Mouse (Mus musculus) limb, embryonic 14.5 days (tissue): ENCODE results near the gene Tlk2. TPM values are rescaled to one million over a fixed set of nuclear protein-coding genes. Genes with fewer than 3 reads are reported as not detected.
A peak's percentile ranks its signal among the peaks of the same experiment; 100 is the strongest.

ENCODE experiments used
- ATAC-seq: fragments of 200-750 bp; cut with Nextera tagmentation; 2 replicates; pipeline ENCODE4 v1.8.0; 2017; ENCODE audit warnings: low read depth, moderate number of reproducible peaks, moderate TSS enrichment; ENCODE audit not compliant: low FRiP score
- DNase-seq: peaks from one replicate; pipeline ENCODE4 v3.0.0-alpha.2; 2015; ENCODE audit warnings: low spot score
- H3K27ac ChIP-seq: fragments of 300-500 bp; sonication (generic); replicated peaks from 2 replicates; pipeline ENCODE4 v1.5.1; 2014; ENCODE audit warnings: low read depth, mild to moderate bottlenecking, low read length, moderate library complexity, mixed read lengths
- H3K27me3 ChIP-seq: fragments of 300-500 bp; sonication (generic); 2 replicates; pipeline ENCODE4 v1.6.1; 2014; ENCODE audit warnings: low read length, mixed read lengths; ENCODE audit not compliant: control insufficient read depth, insufficient read depth
- H3K36me3 ChIP-seq: fragments of 300-500 bp; sonication (generic); 2 replicates; pipeline ENCODE4 v1.6.1; 2014; ENCODE audit warnings: mild to moderate bottlenecking, low read length, moderate library complexity, mixed read lengths; ENCODE audit not compliant: control insufficient read depth, insufficient read depth
- H3K4me1 ChIP-seq: fragments of 300-500 bp; sonication (generic); 2 replicates; pipeline ENCODE4 v1.6.1; 2014; ENCODE audit warnings: antibody characterized with exemption, low read length, mixed read lengths; ENCODE audit not compliant: control insufficient read depth, insufficient read depth
- H3K4me2 ChIP-seq: fragments of 300-500 bp; sonication (generic); replicated peaks from 2 replicates; pipeline ENCODE4 v1.6.1; 2014; ENCODE audit warnings: low read depth, mild to moderate bottlenecking, low read length, moderate library complexity; ENCODE audit not compliant: severe bottlenecking
- H3K4me3 ChIP-seq: fragments of 300-500 bp; sonication (generic); replicated peaks from 2 replicates; pipeline ENCODE4 v1.5.1; 2014; ENCODE audit warnings: low read length
- H3K9ac ChIP-seq: fragments of 300-500 bp; sonication (generic); 2 replicates; pipeline ENCODE4 v1.6.1; 2014; ENCODE audit warnings: mild to moderate bottlenecking, low read depth, low read length, moderate library complexity; ENCODE audit not compliant: severe bottlenecking
- H3K9me3 ChIP-seq: fragments of 300-500 bp; sonication (generic); 2 replicates; pipeline ENCODE4 v1.6.1; 2016; ENCODE audit warnings: low read length; ENCODE audit not compliant: control insufficient read depth
- POLR2A ChIP-seq: fragments of 200-500 bp; IDR thresholded peaks from 2 replicates; pipeline ENCODE4 v1.8.0; 2012; ENCODE audit warnings: inconsistent platforms, mild to moderate bottlenecking, moderate library complexity, borderline replicate concordance; ENCODE audit not compliant: insufficient read depth, insufficient read length; ENCODE audit errors: extremely low read depth
- WGBS: fragments of 180-500 bp; shearing (Covaris S2); extraction: QIAGEN DNeasy Blood & Tissue Kit; methylation state at CpG from one replicate; pipeline ENCODE4 v1.1.7; 2014; 5-methylcytosine and 5-hydroxymethylcytosine counted together
- polyA plus RNA-seq, 2 experiments: library from polyadenylated mRNA; depleted of rRNA in 1 of 2; stranded (reverse) in 1 of 2; unstranded in 1 of 2; fragments of >200 nt; fragmentation: Nextera tagmentation in 1 of 2; extraction: Ambion mirVana in 1 of 2; gene quantifications; 2 replicates each; pipeline versions ENCODE4 v1.2.1 to v1.2.3; 2012 to 2014

The Tlk2 gene
- polyA plus RNA-seq, 2 experiments = 27.8 to 49.9 TPM

GRCm38 (mm10) chr11:105202403-105202802, 23.8 kb downstream of the Tlk2 start:
- Histone ChIP-seq H3K36me3 (no peaks in the 10 kb centered on the region), H3K4me2 (no peak overlapping the region), H3K27ac (no peak overlapping the region), H3K9me3 (no peaks in the 10 kb centered on the region), H3K9ac (no peak overlapping the region), H3K4me1 (peaks cover 2% of the 10 kb centered on the region; the same call in 1 of the 2 replicates), H3K4me3 (no peak overlapping the region), H3K27me3 (no peaks in the 10 kb centered on the region)
- ATAC-seq = no peak
- no peak for DNase-seq
- WGBS = 52% methylated on average over 3 of the region's 3 CpGs
- TF ChIP-seq POLR2A = no peak

GRCm38 (mm10) chr11:105210007-105210406, 31.4 kb downstream of the Tlk2 start:
- Histone ChIP-seq H3K4me1 (no peaks in the 10 kb centered on the region), H3K4me2 (no peak overlapping the region), H3K27ac (no peak overlapping the region), H3K4me3 (no peak overlapping the region), H3K27me3 (no peaks in the 10 kb centered on the region), H3K9me3 (no peaks in the 10 kb centered on the region), H3K9ac (no peak overlapping the region), H3K36me3 (peaks cover 38% of the 10 kb centered on the region)
- DNase-seq (no peak), ATAC-seq (no peak)
- TF ChIP-seq POLR2A = no peak
- 88% methylated on average over 1 of the region's 1 CpGs for WGBS

DNA sequence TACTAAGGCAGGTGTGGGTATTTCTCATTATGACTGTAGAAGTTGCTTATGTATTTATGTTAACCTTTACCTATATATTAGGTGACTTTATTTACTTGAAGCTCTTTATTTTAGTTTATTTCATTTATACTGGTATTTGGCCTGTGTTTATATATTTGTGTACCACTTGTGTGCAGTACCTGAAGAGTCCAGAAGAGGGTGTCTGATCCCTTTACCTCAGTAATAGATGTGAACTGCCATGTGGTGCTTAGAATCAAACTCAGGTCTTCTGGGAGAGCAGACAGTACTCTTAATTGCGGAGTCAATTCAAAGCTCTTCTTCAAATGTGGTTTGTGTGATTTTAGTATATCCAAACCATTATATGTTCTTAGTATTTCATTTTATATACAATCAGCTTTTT, 35.6 kb downstream of the Tlk2 start:
- no peaks in the 10 kb centered on the region for H3K9me3 ChIP-seq
- 100% methylated on average over 1 of the region's 1 CpGs for WGBS
- no peak overlapping the region for H3K9ac ChIP-seq
- no peaks in the 10 kb centered on the region for H3K27me3 ChIP-seq
- ATAC-seq (no peak), DNase-seq (no peak)
- H3K4me3 ChIP-seq = no peak overlapping the region
- no peak for TF ChIP-seq POLR2A
- no peaks in the 10 kb centered on the region for H3K4me1 ChIP-seq
- no peak overlapping the region for H3K27ac ChIP-seq
- peaks cover 31% of the 10 kb centered on the region for H3K36me3 ChIP-seq
- no peak overlapping the region for H3K4me2 ChIP-seq

DNA sequence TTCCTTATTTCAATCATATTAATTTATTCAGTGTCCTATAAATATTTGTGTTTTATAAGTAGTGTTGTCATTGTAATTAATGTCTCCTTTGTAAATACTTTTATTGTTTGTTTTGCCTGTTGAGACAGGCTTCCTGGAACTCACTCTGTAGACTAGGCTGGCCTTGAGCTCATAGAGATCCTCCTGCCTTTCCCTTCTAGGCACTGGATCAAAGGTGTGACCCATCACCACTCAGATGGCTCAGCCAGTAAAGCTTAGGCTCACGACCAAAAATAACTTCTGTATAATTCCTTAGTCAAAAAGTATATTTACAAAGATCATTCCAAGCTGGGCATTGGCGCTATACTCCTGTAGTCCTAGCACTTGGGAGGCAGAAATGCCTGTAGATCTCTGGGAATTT, 39.2 kb downstream of the Tlk2 start:
- DNase-seq (peak; percentile 19), ATAC-seq (no peak)
- no peak overlapping the region for H3K9ac ChIP-seq
- H3K36me3 ChIP-seq = peaks cover 29% of the 10 kb centered on the region
- H3K27me3 ChIP-seq = no peaks in the 10 kb centered on the region
- H3K4me2 ChIP-seq = no peak overlapping the region
- H3K4me3 ChIP-seq = no peak overlapping the region
- H3K4me1 ChIP-seq = no peaks in the 10 kb centered on the region
- TF ChIP-seq POLR2A = no peak
- WGBS = 84% methylated on average over 2 of the region's 2 CpGs
- no peaks in the 10 kb centered on the region for H3K9me3 ChIP-seq
- no peak overlapping the region for H3K27ac ChIP-seq

DNA sequence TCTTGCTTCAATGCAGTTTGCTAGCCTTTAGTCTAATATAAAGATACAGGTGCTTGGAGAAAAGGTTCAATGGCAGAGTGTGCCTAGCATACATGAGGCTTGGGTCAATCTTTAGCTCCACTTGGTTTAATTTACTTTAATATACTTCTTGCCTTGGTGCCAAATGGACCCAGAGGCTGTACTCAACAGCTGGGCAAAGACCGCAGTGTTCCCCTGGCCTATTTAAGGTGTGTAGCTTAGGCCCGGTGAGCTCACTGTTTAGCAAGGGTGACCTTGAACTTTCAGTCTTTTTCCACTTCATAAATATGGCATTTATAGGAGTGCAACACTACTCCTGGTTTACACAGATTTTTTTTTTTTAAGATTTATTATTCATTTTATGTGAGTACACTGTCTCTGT, 55.9 kb downstream of the Tlk2 start:
- no peak overlapping the region for H3K9ac ChIP-seq
- no peak overlapping the region for H3K4me2 ChIP-seq
- no peaks in the 10 kb centered on the region for H3K27me3 ChIP-seq
- H3K4me1 ChIP-seq = no peaks in the 10 kb centered on the region
- no peaks in the 10 kb centered on the region for H3K9me3 ChIP-seq
- no peak overlapping the region for H3K4me3 ChIP-seq
- no peak for TF ChIP-seq POLR2A
- H3K27ac ChIP-seq = no peak overlapping the region
- 89% methylated on average over 2 of the region's 2 CpGs for WGBS
- DNase-seq (no peak), ATAC-seq (no peak)
- peaks cover 13% of the 10 kb centered on the region for H3K36me3 ChIP-seq

- no peaks in the 10 kb centered on the region for H3K27me3 ChIP-seq
- no peak overlapping the region for H3K27ac ChIP-seq
- H3K4me3 ChIP-seq = no peak overlapping the region
- H3K4me1 ChIP-seq = no peaks in the 10 kb centered on the region
- no peaks in the 10 kb centered on the region for H3K9me3 ChIP-seq
- H3K9ac ChIP-seq = no peak overlapping the region
- no peak for ATAC-seq
- no peak overlapping the region for H3K4me2 ChIP-seq
- no peak for DNase-seq
- TF ChIP-seq POLR2A = no peak
- H3K36me3 ChIP-seq = peaks cover 39% of the 10 kb centered on the region
Observed at GRCm38 (mm10) chr11:105240991-105241390, 62.4 kb downstream of the Tlk2 start.
